In genomic region chr2:65342057-65342456, GRCm38 (mm10) we compare ENCODE assay signal across 9 mouse cellular contexts. TPM values are rescaled to one million over a fixed set of nuclear protein-coding genes. Genes with fewer than 3 reads are reported as not detected.
DNase-seq lines count a peak whose midpoint lies in the region; ATAC-seq and TF ChIP-seq lines count a peak whose summit lies in the region.
"Had no signal": no experiment of that assay in that cellular context is flagged by ENCODE, and none has a peak within 500 bp of the region (broad histone marks: within the 10 kb centered on the region; RNA-seq: fewer than 3 reads in every experiment).

No protein-coding gene starts in this region.

- no peaks in the 10 kb centered on the region for H3K27me3 ChIP-seq in hindbrain, embryonic 12.5 days
- no peaks in the 10 kb centered on the region for H3K27me3 ChIP-seq in hindbrain, embryonic 11.5 days (ENCODE audit: control insufficient read depth, insufficient read depth, low read length)
- no peaks in the 10 kb centered on the region for H3K27me3 ChIP-seq in limb, embryonic 10.5 days (ENCODE audit: low read depth, poor library complexity, severe bottlenecking)

- no peaks in the 10 kb centered on the region for H3K4me1 ChIP-seq in hindbrain, embryonic 12.5 days
- no peaks in the 10 kb centered on the region for H3K4me1 ChIP-seq in hindbrain, embryonic 11.5 days (replicated peaks; ENCODE audit: control insufficient read depth, insufficient read depth, low read length)
- H3K4me1 ChIP-seq in bone marrow, adult 2 months (ENCODE audit: control insufficient read depth, insufficient read depth, low read length): no peaks in the 10 kb centered on the region; the same call in 1 of the 2 replicates
- peaks cover 12% of the 10 kb centered on the region for H3K4me1 ChIP-seq in limb, embryonic 10.5 days

- DNase-seq in hindbrain, embryonic 11.5 days (ENCODE audit: low spot score): no peak
- peak; percentile 48 for DNase-seq in limb, embryonic 10.5 days (ENCODE audit: low spot score)
- peak; percentile 6 for DNase-seq in spleen, adult 12 weeks (ENCODE audit: low spot score)
- no peak for DNase-seq in layer of hippocampus, postnatal 14 days (ENCODE audit: low spot score in 2 of 2)
- DNase-seq in layer of hippocampus, postnatal 25 days (ENCODE audit: extremely low spot score in 1 of 2, low spot score in 1 of 2): no peak
- DNase-seq in right cerebral cortex, postnatal 25 days: no peak

- 0 out of 2 replicates have a peak, but pooled peaks have one; percentile 40 for ATAC-seq in hindbrain, embryonic 12.5 days (ENCODE audit: low FRiP score)
- ATAC-seq in hindbrain, embryonic 11.5 days (ENCODE audit: low FRiP score): no peak
- ATAC-seq: Patski had no signal

- H3K9me3 ChIP-seq in hindbrain, embryonic 12.5 days (replicated peaks): no peaks in the 10 kb centered on the region
- H3K9me3 ChIP-seq in hindbrain, embryonic 11.5 days (ENCODE audit: control insufficient read depth, low read length): no peaks in the 10 kb centered on the region
- no peaks in the 10 kb centered on the region for H3K9me3 ChIP-seq in limb, embryonic 10.5 days (replicated peaks)

- 65% methylated on average over 10 of the region's 10 CpGs for WGBS in hindbrain, embryonic 12.5 days
- 73% methylated on average over 10 of the region's 10 CpGs for WGBS in hindbrain, embryonic 11.5 days
- 3% methylated on average over 10 of the region's 10 CpGs for WGBS in bone marrow, adult 2 months
- 37% methylated on average over 10 of the region's 10 CpGs for WGBS in limb, embryonic 10.5 days

- no peak overlapping the region for H3K4me2 ChIP-seq in hindbrain, embryonic 12.5 days (replicated peaks)
- H3K4me2 ChIP-seq in hindbrain, embryonic 11.5 days (replicated peaks; ENCODE audit: low read depth, low read length): no peak overlapping the region

- H3K9ac ChIP-seq in hindbrain, embryonic 12.5 days: no peak overlapping the region
- H3K9ac ChIP-seq in hindbrain, embryonic 11.5 days (ENCODE audit: low read depth, low read length): no peak overlapping the region

- H3K4me3 ChIP-seq in hindbrain, embryonic 12.5 days: no peak overlapping the region
- H3K4me3 ChIP-seq in hindbrain, embryonic 11.5 days (ENCODE audit: low read depth, low read length): no peak overlapping the region
- H3K4me3 ChIP-seq in bone marrow, adult 2 months (replicated peaks; ENCODE audit: control insufficient read depth, low read depth, low read length): no peak overlapping the region
- no peak overlapping the region for H3K4me3 ChIP-seq in limb, embryonic 10.5 days

- no peak for TF ChIP-seq CTCF in bone marrow, adult 2 months (IDR thresholded peaks at IDR 0.05; ENCODE audit: control insufficient read depth, insufficient read depth, low read length)

- TF ChIP-seq POLR2A in bone marrow, adult 2 months (IDR thresholded peaks at IDR 0.05; ENCODE audit: borderline replicate concordance, control insufficient read depth, low read depth, low read length): no peak

- no peak overlapping the region for H3K27ac ChIP-seq in hindbrain, embryonic 12.5 days
- no peak overlapping the region for H3K27ac ChIP-seq in hindbrain, embryonic 11.5 days (ENCODE audit: low read depth, low read length)
- H3K27ac ChIP-seq in bone marrow, adult 2 months (ENCODE audit: control insufficient read depth, insufficient read depth, low read depth, low read length, poor library complexity): peak overlapping the region; percentile 88
- no peak overlapping the region for H3K27ac ChIP-seq in limb, embryonic 10.5 days

- H3K36me3 ChIP-seq in hindbrain, embryonic 12.5 days: no peaks in the 10 kb centered on the region
- no peaks in the 10 kb centered on the region for H3K36me3 ChIP-seq in hindbrain, embryonic 11.5 days (ENCODE audit: control insufficient read depth, insufficient read depth, low read length)
- no peaks in the 10 kb centered on the region for H3K36me3 ChIP-seq in limb, embryonic 10.5 days

RNA-seq across cellular contexts. Expression of gene Slc38a11, which starts 21.8 kb away (rescaled TPM):
- 0.30 and 0.34 TPM in 2 replicates for polyA plus RNA-seq in hindbrain, embryonic 12.5 days (2016; fragmentation: Nextera tagmentation; extraction: Ambion mirVana)
- 0.22 and 0.73 TPM in 2 replicates for polyA plus RNA-seq in hindbrain, embryonic 11.5 days (2014; fragmentation: Nextera tagmentation; extraction: Ambion mirVana)
- polyA plus RNA-seq in bone marrow, adult 2 months (2011; ENCODE audit: insufficient read depth, insufficient read length, low replicate concordance, missing spikeins): not detected in 2 replicates
- polyA plus RNA-seq in limb, embryonic 10.5 days (2016; fragmentation: Nextera tagmentation; extraction: Ambion mirVana): not detected in 2 replicates
- 1 to 10 TPM; 1.9 to 4.4 TPM for total RNA-seq in layer of hippocampus, postnatal 14 days (2021)
- 1 to 10 TPM; 2.3 to 3.7 TPM for total RNA-seq in layer of hippocampus, postnatal 25 days (2021)
- polyA plus RNA-seq: Patski had no signal

Comparison
In these comparisons a context has a peak if more than half of its experiments do, and no peak if none do; other contexts are left out.
1. DNase-seq: peak in limb, embryonic 10.5 days (single experiment) and spleen, adult 12 weeks (single experiment); none in hindbrain, embryonic 11.5 days (single experiment), layer of hippocampus, postnatal 14 days (0 of 2), layer of hippocampus, postnatal 25 days (0 of 2) and right cerebral cortex, postnatal 25 days (single experiment).